Mouse (Mus musculus): Measurements from ENCODE around the gene Colgalt2.

DNA sequence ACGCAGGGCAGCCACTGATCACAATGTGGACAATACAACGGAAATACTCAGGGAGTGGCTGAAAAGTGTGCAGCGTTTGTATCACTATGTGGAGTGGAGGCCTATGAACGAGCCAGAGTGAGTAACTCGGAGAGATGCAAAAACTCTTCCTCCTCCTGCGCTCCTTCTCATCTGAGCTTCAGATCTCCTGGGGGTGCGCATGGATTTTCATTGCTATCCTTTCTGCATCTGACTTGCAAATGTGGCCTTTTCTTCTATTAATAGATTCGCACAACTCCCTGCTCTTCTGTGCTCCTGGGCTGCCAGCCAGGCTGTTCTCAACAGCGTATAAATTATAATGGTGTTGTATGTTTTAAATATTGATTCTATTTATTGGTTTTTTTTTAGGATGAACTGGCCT, 68.8 kb downstream of the Colgalt2 start:
- no peak for TF ChIP-seq CTCF (IDR thresholded peaks at IDR 0.05; ENCODE audit: extremely low read depth, insufficient read length, insufficient replicate concordance, low read depth, low read length)
- no peak for TF ChIP-seq POLR2A (IDR thresholded peaks at IDR 0.05; ENCODE audit: low read depth, low read length)

Measured in small intestine, adult 2 months (tissue).